Mouse (Mus musculus): ENCODE results near the gene Zfp592. TPM values are rescaled to one million over a fixed set of nuclear protein-coding genes. Genes with fewer than 3 reads are reported as not detected.

Zfp592 gene
- total and polyA plus RNA-seq, 3 experiments, result 12.9 to 33.0 TPM; not detected in 1

- Histone ChIP-seq H3K79me2 (ENCODE audit: control insufficient read depth, insufficient read depth, low read length, poor library complexity) (no peaks in the 10 kb centered on the region), H3K9me3 (replicated peaks; ENCODE audit: insufficient read depth, low read length) (no peaks in the 10 kb centered on the region), H3K27me3 (ENCODE audit: control insufficient read depth in 1 of 2, insufficient read depth in 2 of 2, low read length in 2 of 2) (no peaks in the 10 kb centered on the region), H3K36me3 (ENCODE audit: control insufficient read depth in 1 of 2, insufficient read depth in 2 of 2, low read length in 2 of 2) (peaks cover 0 to 16% of the 10 kb centered on the region in 2 experiments; a peak in 2 of 4 replicates), H3K4me3 (ENCODE audit: control insufficient read depth in 1 of 2, insufficient read depth in 1 of 2, low read depth in 2 of 2, low read length in 2 of 2) (no peak overlapping the region), H3K27ac (ENCODE audit: control insufficient read depth, low read depth, low read length) (no peak overlapping the region), H3K4me1 (ENCODE audit: control insufficient read depth in 1 of 2, insufficient read depth in 2 of 2, low read length in 2 of 2) (peaks cover 5 to 23% of the 10 kb centered on the region in 2 experiments), H3K9ac (ENCODE audit: control insufficient read depth, low read depth, low read length, poor library complexity, severe bottlenecking) (no peak overlapping the region)
- peak; percentile 87 for DNase-seq (ENCODE audit: low read depth, low spot score)
- TF ChIP-seq MAZ (IDR thresholded peaks at IDR 0.05; ENCODE audit: low read depth, low read length) (no peak), KAT2A (conservative IDR thresholded peaks at IDR 0.05; ENCODE audit: low read depth, low read length) (no peak), POLR2AphosphoS2 (IDR thresholded peaks at IDR 0.05; ENCODE audit: low read length) (no peak), MAFK (IDR thresholded peaks at IDR 0.05; ENCODE audit: borderline replicate concordance, low read depth, low read length) (no peak), ZC3H11A (IDR thresholded peaks at IDR 0.05; ENCODE audit: low read depth, low read length) (peak; percentile 95), CHD1 (IDR thresholded peaks at IDR 0.05; ENCODE audit: low read depth, low read length) (no peak), BHLHE40 (IDR thresholded peaks at IDR 0.05; ENCODE audit: borderline replicate concordance, low read depth, low read length) (peak; percentile 54; the same call in 1 of the 2 replicates), POLR2A (IDR thresholded peaks at IDR 0.05; ENCODE audit: control insufficient read depth in 1 of 2, insufficient read depth in 1 of 2, low read depth in 1 of 2, low read length in 2 of 2, poor library complexity in 1 of 2) (no peak), RCOR1 (IDR thresholded peaks at IDR 0.05; ENCODE audit: low read depth, low read length) (no peak), NRF1 (IDR thresholded peaks at IDR 0.05; ENCODE audit: insufficient read depth, low read depth, low read length, poor library complexity, severe bottlenecking) (no peak), HCFC1 (IDR thresholded peaks at IDR 0.05; ENCODE audit: low read depth, low read length) (0 out of 2 replicates have a peak, but pooled peaks have one; percentile 14), ELF1 (IDR thresholded peaks at IDR 0.05; ENCODE audit: low read depth, low read length) (no peak), UBTF (IDR thresholded peaks at IDR 0.05; ENCODE audit: borderline replicate concordance, insufficient read depth, low read depth, low read length) (no peak), GATA1 (IDR thresholded peaks at IDR 0.05; ENCODE audit: low read depth, low read length) (0 out of 2 replicates have a peak, but pooled peaks have one; percentile 26), JUND (IDR thresholded peaks at IDR 0.05; ENCODE audit: low read depth, low read length) (no peak), CHD2 (IDR thresholded peaks at IDR 0.05; ENCODE audit: low read length) (no peak), TCF12 (IDR thresholded peaks at IDR 0.05; ENCODE audit: low read depth, low read length) (no peak), MXI1 (IDR thresholded peaks at IDR 0.05; ENCODE audit: low read depth, low read length) (peak; percentile 49), ZMIZ1 (IDR thresholded peaks at IDR 0.05; ENCODE audit: low read depth, low read length) (no peak), MYC (IDR thresholded peaks at IDR 0.05; ENCODE audit: low read depth, low read length) (no peak), MAX (IDR thresholded peaks at IDR 0.05; ENCODE audit: low read length) (0 out of 2 replicates have a peak, but pooled peaks have one; percentile 39), ETS1 (IDR thresholded peaks at IDR 0.05; ENCODE audit: low read depth, low read length) (no peak), E2F4 (IDR thresholded peaks at IDR 0.05; ENCODE audit: borderline replicate concordance, low read depth, low read length) (no peak), CTCF (IDR thresholded peaks at IDR 0.05 in 2 of 3, conservative IDR thresholded peaks at IDR 0.05 in 1 of 3; ENCODE audit: control insufficient read depth in 1 of 3, insufficient read depth in 1 of 3, low read depth in 2 of 3, low read length in 3 of 3, poor library complexity in 1 of 3, severe bottlenecking in 1 of 3) (peak; percentile 81 to 99 (median 91)), NELFE (IDR thresholded peaks at IDR 0.05; ENCODE audit: low read depth, low read length) (no peak), POLR2AphosphoS5 (IDR thresholded peaks at IDR 0.05; ENCODE audit: borderline replicate concordance, low read depth, low read length) (no peak), MYB (IDR thresholded peaks at IDR 0.05; ENCODE audit: low read depth, low read length) (no peak), ZNF384 (IDR thresholded peaks at IDR 0.05; ENCODE audit: low read depth, low read length) (no peak), TBP (IDR thresholded peaks at IDR 0.05; ENCODE audit: low read depth, low read length) (no peak), EP300 (IDR thresholded peaks at IDR 0.05; ENCODE audit: low read depth in 1 of 2, low read length in 2 of 2) (no peak), GABPA (IDR thresholded peaks at IDR 0.05; ENCODE audit: low read depth, low read length) (no peak), TAL1 (IDR thresholded peaks at IDR 0.05; ENCODE audit: low read length) (no peak), USF2 (IDR thresholded peaks at IDR 0.05; ENCODE audit: borderline replicate concordance in 1 of 2, insufficient read depth in 1 of 2, low read depth in 1 of 2, low read length in 2 of 2) (no peak), MEF2A (IDR thresholded peaks at IDR 0.05; ENCODE audit: extremely low read depth, insufficient replicate concordance, low read depth, low read length, poor library complexity, severe bottlenecking) (no peak), SMC3 (IDR thresholded peaks at IDR 0.05; ENCODE audit: low read depth, low read length) (peak; percentile 98), SIN3A (IDR thresholded peaks at IDR 0.05; ENCODE audit: low read length) (peak; percentile 72), ZKSCAN1 (IDR thresholded peaks at IDR 0.05; ENCODE audit: low read depth, low read length) (no peak), USF1 (IDR thresholded peaks at IDR 0.05; ENCODE audit: low read depth, low read length) (peak; percentile 40; the same call in 1 of the 2 replicates)
Observed at GRCm38 (mm10) chr7:81060908-81061307, 67.4 kb downstream of the Zfp592 start.

Data from MEL (cell line).